Mouse (Mus musculus) right cerebral cortex, postnatal 36 days (tissue): ENCODE measurements around the gene Wnt4.

Source experiments
- DNase-seq, 2 experiments: peaks; one replicate each; pipeline ENCODE4 v3.0.0; 2022; ENCODE audit warnings: low spot score in 2 of 2, mixed read lengths in 1 of 2

Gene Wnt4

DNA sequence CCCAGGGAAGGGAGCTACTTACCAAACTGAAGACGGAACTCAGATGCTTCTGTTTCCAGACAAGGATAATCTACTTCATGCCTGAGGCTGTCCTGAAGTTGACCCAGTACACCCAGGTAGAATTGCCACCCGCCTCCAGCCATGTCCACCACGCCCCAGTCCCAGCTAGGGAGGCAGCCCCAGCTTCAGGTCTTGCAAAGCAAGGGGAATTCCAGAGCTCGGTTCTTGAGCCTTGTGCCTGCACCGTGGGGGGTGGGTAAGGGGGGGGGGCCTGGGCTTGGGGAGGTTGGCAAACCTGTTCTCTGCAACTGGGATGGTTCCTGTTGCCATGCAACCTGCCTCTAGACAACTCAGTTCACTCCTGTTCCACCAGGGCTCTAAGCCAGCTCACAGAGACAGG is 2.1 kb downstream of the Wnt4 start:
- DNase-seq: no peak

- DNase-seq: no peak
Observed at GRCm38 (mm10) chr4:137281273-137281672, 4.0 kb downstream of the Wnt4 start.

GRCm38 (mm10) chr4:137282122-137282521 is 4.8 kb downstream of the Wnt4 start:
- DNase-seq: no peak

GRCm38 (mm10) chr4:137282584-137283406 is 5.5 kb downstream of the Wnt4 start:
- DNase-seq: no peak

GRCm38 (mm10) chr4:137283407-137283732 is 6.1 kb downstream of the Wnt4 start:
- DNase-seq: no peak

GRCm38 (mm10) chr4:137285876-137286661 is 8.8 kb downstream of the Wnt4 start:
- no peak for DNase-seq

DNA sequence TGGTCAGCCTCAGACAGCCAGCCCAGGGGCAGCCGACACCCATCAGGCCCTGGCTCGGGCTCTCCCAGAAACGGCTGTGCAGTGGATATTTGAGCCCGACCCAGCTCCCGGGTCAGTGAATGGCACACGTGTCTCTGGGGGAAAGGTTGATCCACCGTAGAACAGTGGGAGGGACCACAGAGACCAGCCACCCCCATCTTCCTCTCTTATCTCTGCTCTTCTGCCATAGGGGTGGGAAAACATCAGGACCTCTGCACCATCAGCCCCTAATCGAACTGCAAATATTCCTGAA is 9.3 kb downstream of the Wnt4 start:
- DNase-seq: no peak

- DNase-seq: no peak
Observed at GRCm38 (mm10) chr4:137287206-137287605, 9.9 kb downstream of the Wnt4 start.

GRCm38 (mm10) chr4:137287818-137288217 is 10.5 kb downstream of the Wnt4 start:
- DNase-seq: no peak

GRCm38 (mm10) chr4:137289701-137290100 is 12.4 kb downstream of the Wnt4 start:
- no peak for DNase-seq

DNA sequence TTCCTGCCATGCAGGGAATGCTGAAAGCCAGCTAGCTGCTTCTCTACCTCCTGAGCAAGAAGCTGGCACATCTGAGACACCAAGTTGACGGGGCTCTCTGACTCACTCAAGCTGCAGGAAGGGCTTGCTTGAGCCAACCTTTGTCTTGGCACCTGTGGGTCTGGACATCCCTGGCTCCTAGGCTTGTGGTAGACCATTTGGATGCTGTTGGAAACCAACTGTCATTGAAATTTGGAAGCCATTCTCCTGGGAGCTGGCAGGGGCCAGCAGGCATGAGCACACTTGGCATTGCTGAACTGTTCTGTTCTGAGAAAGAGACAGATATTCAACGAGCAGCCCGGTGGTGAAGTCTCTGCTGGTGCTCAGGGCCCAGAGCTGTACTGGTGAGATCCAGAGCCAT is 13.0 kb downstream of the Wnt4 start:
- DNase-seq: no peak

DNA sequence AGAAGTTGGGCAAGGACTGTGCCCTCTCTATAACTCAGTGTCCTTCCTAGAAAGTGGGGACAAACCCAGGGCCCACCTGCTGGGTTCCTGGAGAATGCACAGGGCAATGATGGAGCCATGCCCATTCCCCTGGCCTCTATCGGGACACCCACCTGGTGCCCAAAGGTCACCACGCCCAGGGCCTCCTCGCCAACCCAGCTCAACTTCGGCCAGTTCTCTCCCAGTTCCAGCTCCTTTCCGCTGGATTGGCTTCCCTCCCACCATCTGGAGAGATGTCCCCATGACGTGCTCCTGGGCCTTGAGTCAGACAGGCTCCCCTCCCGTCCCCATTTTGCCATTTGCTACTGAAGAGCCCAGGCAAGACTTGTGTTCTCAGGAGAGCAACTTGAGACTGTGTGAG is 15.3 kb downstream of the Wnt4 start:
- DNase-seq: no peak

- DNase-seq: peak in 1 of 2 experiments; percentile 60
Observed at GRCm38 (mm10) chr4:137294032-137294431, 16.7 kb downstream of the Wnt4 start.

GRCm38 (mm10) chr4:137294474-137294873 is 17.2 kb downstream of the Wnt4 start:
- no peak for DNase-seq

GRCm38 (mm10) chr4:137294951-137295350 is 17.7 kb downstream of the Wnt4 start:
- DNase-seq: peak; percentile 66 to 76

- peak in 1 of 2 experiments; percentile 68 for DNase-seq
Observed at GRCm38 (mm10) chr4:137297611-137298010, 20.3 kb downstream of the Wnt4 start.

- DNase-seq: no peak
Observed at GRCm38 (mm10) chr4:137298406-137298805, 21.1 kb downstream of the Wnt4 start.

- no peak for DNase-seq
Observed at GRCm38 (mm10) chr4:137300227-137300626, 22.9 kb downstream of the Wnt4 start.

DNA sequence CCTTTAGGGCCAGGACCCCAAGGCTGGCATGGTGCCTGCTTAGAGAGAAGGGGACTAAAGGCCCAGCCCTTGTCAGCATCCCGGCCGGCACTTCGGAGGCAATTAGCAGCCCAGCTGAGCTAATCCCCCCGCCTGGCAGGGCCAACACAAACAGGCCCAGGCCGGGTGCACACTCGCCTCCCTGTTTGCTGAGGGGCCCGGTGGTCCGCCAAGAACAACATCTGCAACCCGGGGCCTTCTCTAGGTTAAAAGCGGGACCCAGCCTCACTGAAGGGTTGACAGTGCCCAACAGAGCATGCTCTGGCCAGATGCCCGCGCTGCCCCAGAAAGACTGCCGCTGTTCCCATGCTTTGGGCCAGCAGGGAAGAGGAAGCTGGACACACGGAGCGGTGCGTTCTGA is 24.3 kb downstream of the Wnt4 start:
- no peak for DNase-seq

GRCm38 (mm10) chr4:137304106-137304505 is 26.8 kb downstream of the Wnt4 start:
- DNase-seq: no peak

- no peak for DNase-seq
Observed at GRCm38 (mm10) chr4:137305066-137305465, 27.8 kb downstream of the Wnt4 start.

GRCm38 (mm10) chr4:137305831-137306576 is 28.7 kb downstream of the Wnt4 start:
- no peak for DNase-seq

GRCm38 (mm10) chr4:137306577-137306888 is 29.2 kb downstream of the Wnt4 start:
- DNase-seq: no peak
